In the genomic region with DNA sequence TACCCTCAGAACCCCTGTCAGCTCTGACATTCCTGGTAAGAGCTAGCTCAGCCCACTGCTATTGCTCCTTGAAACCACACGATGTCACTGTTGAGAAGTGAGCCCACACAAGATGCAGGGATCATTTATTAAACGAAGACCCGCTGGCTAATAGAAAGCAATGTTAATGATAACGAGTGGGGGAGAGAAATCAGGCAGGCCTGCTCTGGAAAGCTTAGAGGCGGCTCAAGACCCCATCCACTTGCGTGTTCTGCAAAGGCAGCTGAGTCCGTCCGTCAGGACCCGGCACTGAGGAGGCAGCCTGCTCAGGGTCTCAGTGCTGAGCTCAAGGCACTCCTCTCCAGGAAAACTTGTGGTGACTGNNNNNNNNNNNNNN, we compare ENCODE assay signal across 8 mouse cellular contexts. TPM values are rescaled to one million over a fixed set of nuclear protein-coding genes. Genes with fewer than 3 reads are reported as not detected.
DNase-seq lines count a peak whose midpoint lies in the region; ATAC-seq and TF ChIP-seq lines count a peak whose summit lies in the region.

No protein-coding gene starts in this region.

- TF ChIP-seq CTCF in kidney, postnatal 0 days (IDR thresholded peaks at IDR 0.05; ENCODE audit: low read depth), result peak; percentile 81

- WGBS in heart, embryonic 12.5 days, result 3% methylated on average over 9 of the region's 9 CpGs
- WGBS in kidney, postnatal 0 days, result 1% methylated on average over 9 of the region's 9 CpGs
- WGBS in stomach, embryonic 14.5 days, result 2% methylated on average over 9 of the region's 9 CpGs

- H3K36me3 ChIP-seq in heart, embryonic 12.5 days, result no peaks in the 10 kb centered on the region
- no peaks in the 10 kb centered on the region for H3K36me3 ChIP-seq in kidney, postnatal 0 days (ENCODE audit: insufficient read depth, low read length)
- no peaks in the 10 kb centered on the region for H3K36me3 ChIP-seq in stomach, embryonic 14.5 days (ENCODE audit: control insufficient read depth, insufficient read depth, low read length)

- H3K9me3 ChIP-seq in heart, embryonic 12.5 days (replicated peaks), result no peaks in the 10 kb centered on the region
- no peaks in the 10 kb centered on the region for H3K9me3 ChIP-seq in kidney, postnatal 0 days (replicated peaks; ENCODE audit: low read length)
- no peaks in the 10 kb centered on the region for H3K9me3 ChIP-seq in stomach, embryonic 14.5 days (ENCODE audit: control insufficient read depth, low read depth, low read length)

- H3K27me3 ChIP-seq in heart, embryonic 12.5 days (replicated peaks), result peaks cover 13% of the 10 kb centered on the region
- no peaks in the 10 kb centered on the region for H3K27me3 ChIP-seq in kidney, postnatal 0 days (ENCODE audit: insufficient read depth, low read length)
- H3K27me3 ChIP-seq in stomach, embryonic 14.5 days (ENCODE audit: control insufficient read depth, insufficient read depth, low read length), result no peaks in the 10 kb centered on the region

- peak; percentile 69; the same call in 1 of the 2 replicates for ATAC-seq in heart, embryonic 12.5 days (ENCODE audit: insufficient number of reproducible peaks, low FRiP score)
- peak; percentile 82 for ATAC-seq in kidney, postnatal 0 days (replicated peaks; ENCODE audit: low FRiP score, low read depth)
- ATAC-seq in stomach, embryonic 14.5 days (ENCODE audit: insufficient number of reproducible peaks, insufficient read depth, low FRiP score, low read depth), result peak; percentile 61

- 0 out of 2 replicates have a peak, but pooled peaks cover 4% of the 10 kb centered on the region for H3K4me1 ChIP-seq in heart, embryonic 12.5 days (replicated peaks)
- H3K4me1 ChIP-seq in kidney, postnatal 0 days (replicated peaks; ENCODE audit: insufficient read depth, low read length), result 0 out of 2 replicates have a peak, but pooled peaks cover 4% of the 10 kb centered on the region
- no peaks in the 10 kb centered on the region for H3K4me1 ChIP-seq in stomach, embryonic 14.5 days (ENCODE audit: control insufficient read depth, insufficient read depth, low read length)

- peak overlapping the region; percentile 61 for H3K9ac ChIP-seq in heart, embryonic 12.5 days
- H3K9ac ChIP-seq in kidney, postnatal 0 days (ENCODE audit: low read depth, low read length), result peak overlapping the region; percentile 46; the same call in 1 of the 2 replicates
- no peak overlapping the region for H3K9ac ChIP-seq in stomach, embryonic 14.5 days (replicated peaks; ENCODE audit: low read depth, low read length)

- peak overlapping the region; percentile 41 for H3K4me3 ChIP-seq in heart, embryonic 12.5 days
- no peak overlapping the region for H3K4me3 ChIP-seq in kidney, postnatal 0 days (replicated peaks; ENCODE audit: low read depth, low read length)
- peak overlapping the region; percentile 16; the same call in 1 of the 2 replicates for H3K4me3 ChIP-seq in stomach, embryonic 14.5 days (ENCODE audit: low read depth, low read length)

- DNase-seq in thymus, postnatal 0 days (ENCODE audit: low spot score), result peak; percentile 34
- no peak for DNase-seq in thymus, adult 18-20 months
- DNase-seq in cerebellum, adult 9-11 months, result peak; percentile 28
- DNase-seq in kidney, postnatal 0 days (ENCODE audit: low spot score), result peak; percentile 93
- peak; percentile 63 for DNase-seq in lung, postnatal 36 days
- DNase-seq in spleen, adult 18-20 months, result no peak

- no peak overlapping the region for H3K27ac ChIP-seq in heart, embryonic 12.5 days (ENCODE audit: poor library complexity, severe bottlenecking)
- no peak overlapping the region for H3K27ac ChIP-seq in kidney, postnatal 0 days
- no peak overlapping the region for H3K27ac ChIP-seq in stomach, embryonic 14.5 days (ENCODE audit: low read length)

- H3K4me2 ChIP-seq in heart, embryonic 12.5 days, result peak overlapping the region; percentile 80
- peak overlapping the region; percentile 60 for H3K4me2 ChIP-seq in kidney, postnatal 0 days (ENCODE audit: low read length)
- H3K4me2 ChIP-seq in stomach, embryonic 14.5 days (replicated peaks; ENCODE audit: low read depth, low read length), result peak overlapping the region; percentile 55

RNA-seq across cellular contexts. Expression of a gene that starts 15.5 kb away (rescaled TPM):
- polyA plus RNA-seq in thymus, postnatal 0 days (2015; fragmentation: Nextera tagmentation; extraction: Ambion mirVana), result not detected in 2 replicates
- not detected in 2 replicates for polyA plus RNA-seq in heart, embryonic 12.5 days (2016; fragmentation: Nextera tagmentation; extraction: Ambion mirVana)
- not detected in 2 replicates for polyA plus RNA-seq in kidney, postnatal 0 days (2015; fragmentation: Nextera tagmentation; extraction: Ambion mirVana)
- not detected in 2 replicates for polyA plus RNA-seq in stomach, embryonic 14.5 days (2014; fragmentation: Nextera tagmentation; extraction: Ambion mirVana)

Comparison
In these comparisons a context has a peak if more than half of its experiments do, and no peak if none do; other contexts are left out.
1. DNase-seq: peak in thymus, postnatal 0 days (single experiment), cerebellum, adult 9-11 months (single experiment), kidney, postnatal 0 days (single experiment) and lung, postnatal 36 days (single experiment); none in thymus, adult 18-20 months (0 of 2) and spleen, adult 18-20 months (0 of 2).
2. Peak in every context shown above with its lines, with median percentiles within 50 percentile points of each other: ATAC-seq and H3K4me2 ChIP-seq.